Mouse (Mus musculus): Measurements from ENCODE around the gene Lrrc40.
"Not testable (repeated sequence)": the region's sequence is repeated elsewhere in the genome, so short reads cannot be mapped to it uniquely, and the experiment has no call there.

Lrrc40 gene

DNA sequence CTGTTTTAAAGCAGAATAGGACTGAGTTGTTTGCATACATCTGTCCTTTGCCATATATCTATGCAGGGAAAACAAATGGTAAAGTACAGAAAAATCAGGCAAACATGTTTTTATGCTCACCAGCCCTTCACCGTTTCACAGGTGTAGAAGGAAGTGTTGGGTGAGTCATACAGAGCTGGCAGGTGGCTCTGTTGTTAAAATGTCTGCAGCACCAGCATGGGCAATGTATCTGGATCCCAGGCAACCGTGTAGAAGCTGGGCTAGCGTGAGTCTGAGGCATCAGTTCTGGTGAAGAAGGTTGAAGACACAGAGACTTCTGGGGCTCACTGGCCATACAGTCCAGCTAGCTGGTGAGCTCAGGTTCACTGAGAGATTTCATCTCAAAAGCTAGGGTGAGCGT is 57.5 kb downstream of the Lrrc40 start:
- no peak for DNase-seq

DNA sequence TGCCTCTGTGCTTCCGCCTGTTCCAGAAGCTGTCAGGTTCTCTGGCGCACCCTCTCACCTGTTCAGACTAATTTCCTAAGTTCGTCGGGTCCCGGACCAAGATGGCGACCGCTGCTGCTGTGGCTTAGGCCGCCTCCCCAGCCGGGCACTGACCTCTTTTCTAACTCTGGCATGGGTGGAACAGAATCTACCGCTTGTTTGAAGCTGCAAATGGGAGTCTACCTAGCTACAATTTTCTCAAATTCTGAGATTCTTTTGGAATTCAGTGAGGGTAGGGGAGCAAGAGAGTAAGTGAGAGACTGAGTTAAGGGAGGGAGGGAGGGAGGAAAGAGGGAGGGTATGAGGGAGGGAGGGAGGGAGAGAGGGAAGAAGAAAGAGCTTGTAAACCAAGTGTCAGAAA is 65.6 kb downstream of the Lrrc40 start:
- not testable (repeated sequence) for DNase-seq

DNA sequence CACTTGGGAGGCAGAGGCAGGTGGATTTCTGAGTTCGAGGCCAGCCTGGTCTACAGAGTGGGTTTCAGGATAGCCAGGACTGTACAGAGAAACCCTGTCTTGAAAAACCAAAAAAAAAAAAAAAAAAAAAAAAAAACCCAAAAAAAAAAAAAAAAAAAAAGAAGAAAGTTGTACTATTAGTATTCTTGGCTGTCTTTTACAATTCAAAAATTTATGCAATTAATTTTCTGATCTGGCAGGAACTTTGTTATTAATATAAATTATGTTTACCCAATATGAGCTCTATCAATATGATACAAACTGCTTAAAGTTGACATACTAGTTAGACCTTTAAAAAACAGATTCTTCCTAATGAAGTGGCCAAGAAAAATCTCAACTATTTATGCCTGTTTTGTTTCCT is 66.1 kb downstream of the Lrrc40 start:
- DNase-seq, result not testable (repeated sequence)

- no peak for DNase-seq
Observed at GRCm38 (mm10) chr3:158103467-158103866, 67.0 kb downstream of the Lrrc40 start.

DNA sequence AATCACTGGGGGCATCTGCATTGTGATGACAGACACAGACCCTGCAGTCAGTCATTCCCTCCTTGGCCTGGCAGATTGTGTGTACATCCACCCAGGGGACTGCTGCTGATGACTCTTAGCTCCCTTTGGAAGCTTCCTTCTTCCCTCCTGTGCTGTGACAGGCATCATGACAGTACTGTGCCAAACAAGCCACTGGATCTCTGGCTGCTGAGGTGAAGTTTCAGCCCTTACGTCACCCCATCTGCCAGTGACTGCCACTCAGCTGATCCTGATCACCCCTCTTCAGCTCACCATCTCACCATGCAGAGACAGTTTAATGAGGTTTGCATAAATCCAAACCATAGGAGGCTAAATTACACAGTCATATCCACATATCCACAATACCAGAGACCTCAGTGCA is 68.8 kb downstream of the Lrrc40 start:
- no peak for DNase-seq
